Mouse (Mus musculus): Measurements from ENCODE around the gene Scarb2. TPM values are rescaled to one million over a fixed set of nuclear protein-coding genes. Genes with fewer than 3 reads are reported as not detected.

The Scarb2 gene
- polyA plus RNA-seq, 1 experiment from 2014 or later = 7.0 TPM

- Histone ChIP-seq H3K4me2 (peak overlapping the region; percentile 77), H3K27ac (replicated peaks) (no peak overlapping the region), H3K4me3 (replicated peaks) (peak overlapping the region; percentile 75), H3K4me1 (replicated peaks) (peaks cover 25% of the 10 kb centered on the region), H3K9me3 (replicated peaks) (no peaks in the 10 kb centered on the region), H3K36me3 (replicated peaks) (no peaks in the 10 kb centered on the region), H3K9ac (no peak overlapping the region), H3K27me3 (no peaks in the 10 kb centered on the region)
- no peak for ATAC-seq (ENCODE audit: insufficient read depth)
- WGBS (ENCODE audit: insufficient replicate concordance) = 10% methylated on average over 4 of the region's 4 CpGs
Observed at GRCm38 (mm10) chr5:92506301-92506729, 318 bp downstream of the Scarb2 start.

GRCm38 (mm10) chr5:92505402-92505865 is 1.2 kb downstream of the Scarb2 start:
- Histone ChIP-seq H3K4me2 (peak overlapping the region; percentile 77), H3K9me3 (replicated peaks) (no peaks in the 10 kb centered on the region), H3K27me3 (no peaks in the 10 kb centered on the region), H3K4me1 (replicated peaks) (peaks cover 25% of the 10 kb centered on the region), H3K36me3 (replicated peaks) (no peaks in the 10 kb centered on the region), H3K9ac (peak overlapping the region; percentile 63), H3K4me3 (replicated peaks) (peak overlapping the region; percentile 75), H3K27ac (replicated peaks) (peak overlapping the region; percentile 87)
- ATAC-seq (ENCODE audit: insufficient read depth) = peak; percentile 92
- under 1% methylated on average over 47 of the region's 48 CpGs for WGBS (ENCODE audit: insufficient replicate concordance)

GRCm38 (mm10) chr5:92504676-92505400 is 1.8 kb downstream of the Scarb2 start:
- Histone ChIP-seq H3K4me1 (replicated peaks) (peaks cover 25% of the 10 kb centered on the region), H3K36me3 (replicated peaks) (no peaks in the 10 kb centered on the region), H3K27ac (replicated peaks) (peak overlapping the region; percentile 87), H3K9me3 (replicated peaks) (no peaks in the 10 kb centered on the region), H3K4me3 (replicated peaks) (peak overlapping the region; percentile 75), H3K9ac (peak overlapping the region; percentile 63), H3K4me2 (peak overlapping the region; percentile 77), H3K27me3 (no peaks in the 10 kb centered on the region)
- peak; percentile 75 for ATAC-seq (ENCODE audit: insufficient read depth)
- under 1% methylated on average over 35 of the region's 35 CpGs for WGBS (ENCODE audit: insufficient replicate concordance)

- Histone ChIP-seq H3K9ac (0 out of 2 replicates have a peak overlapping the region, but pooled peaks have one; percentile 63), H3K27ac (replicated peaks) (no peak overlapping the region), H3K4me3 (replicated peaks) (peak overlapping the region; percentile 75), H3K27me3 (no peaks in the 10 kb centered on the region), H3K4me1 (replicated peaks) (peaks cover 30% of the 10 kb centered on the region), H3K9me3 (replicated peaks) (no peaks in the 10 kb centered on the region), H3K4me2 (peak overlapping the region; percentile 77), H3K36me3 (replicated peaks) (no peaks in the 10 kb centered on the region)
- 30% methylated on average over 7 of the region's 7 CpGs for WGBS (ENCODE audit: insufficient replicate concordance)
- ATAC-seq (ENCODE audit: insufficient read depth) = no peak
Observed at GRCm38 (mm10) chr5:92503856-92504618, 2.6 kb downstream of the Scarb2 start.

GRCm38 (mm10) chr5:92503356-92503847 is 3.2 kb downstream of the Scarb2 start:
- no peaks in the 10 kb centered on the region for H3K27me3 ChIP-seq
- peaks cover 35% of the 10 kb centered on the region for H3K4me1 ChIP-seq (replicated peaks)
- no peak overlapping the region for H3K27ac ChIP-seq (replicated peaks)
- H3K9me3 ChIP-seq (replicated peaks) = no peaks in the 10 kb centered on the region
- H3K36me3 ChIP-seq (replicated peaks) = no peaks in the 10 kb centered on the region
- no peak for ATAC-seq (ENCODE audit: insufficient read depth)
- WGBS (ENCODE audit: insufficient replicate concordance) = 55% methylated on average over 9 of the region's 9 CpGs
- H3K4me2 ChIP-seq = peak overlapping the region; percentile 77
- H3K9ac ChIP-seq = no peak overlapping the region
- H3K4me3 ChIP-seq (replicated peaks) = peak overlapping the region; percentile 75; the same call in 1 of the 2 replicates

- no peak for ATAC-seq (ENCODE audit: insufficient read depth)
- no peaks in the 10 kb centered on the region for H3K27me3 ChIP-seq
- no peaks in the 10 kb centered on the region for H3K9me3 ChIP-seq (replicated peaks)
- peaks cover 40% of the 10 kb centered on the region for H3K4me1 ChIP-seq (replicated peaks)
- H3K4me3 ChIP-seq (replicated peaks) = no peak overlapping the region
- H3K4me2 ChIP-seq = no peak overlapping the region
- H3K27ac ChIP-seq (replicated peaks) = no peak overlapping the region
- 19% methylated on average over 3 of the region's 3 CpGs for WGBS (ENCODE audit: insufficient replicate concordance)
- H3K36me3 ChIP-seq (replicated peaks) = no peaks in the 10 kb centered on the region
- H3K9ac ChIP-seq = no peak overlapping the region
Observed at GRCm38 (mm10) chr5:92499378-92499777, 7.3 kb downstream of the Scarb2 start.

- Histone ChIP-seq H3K27me3 (no peaks in the 10 kb centered on the region), H3K9me3 (replicated peaks) (no peaks in the 10 kb centered on the region), H3K4me2 (no peak overlapping the region), H3K36me3 (replicated peaks) (no peaks in the 10 kb centered on the region), H3K9ac (no peak overlapping the region), H3K4me3 (replicated peaks) (no peak overlapping the region), H3K4me1 (replicated peaks) (peaks cover 33% of the 10 kb centered on the region), H3K27ac (replicated peaks) (no peak overlapping the region)
- WGBS (ENCODE audit: insufficient replicate concordance) = 53% methylated on average over 5 of the region's 5 CpGs
- ATAC-seq (ENCODE audit: insufficient read depth) = no peak
Observed at GRCm38 (mm10) chr5:92498661-92499060, 8.0 kb downstream of the Scarb2 start.

GRCm38 (mm10) chr5:92498225-92498624 is 8.4 kb downstream of the Scarb2 start:
- Histone ChIP-seq H3K4me2 (no peak overlapping the region), H3K27ac (replicated peaks) (no peak overlapping the region), H3K9ac (no peak overlapping the region), H3K4me1 (replicated peaks) (peaks cover 28% of the 10 kb centered on the region), H3K27me3 (no peaks in the 10 kb centered on the region), H3K9me3 (replicated peaks) (no peaks in the 10 kb centered on the region), H3K4me3 (replicated peaks) (no peak overlapping the region), H3K36me3 (replicated peaks) (no peaks in the 10 kb centered on the region)
- ATAC-seq (ENCODE audit: insufficient read depth) = no peak
- WGBS (ENCODE audit: insufficient replicate concordance) = 72% methylated on average over 3 of the region's 3 CpGs

- peak overlapping the region; percentile 61 for H3K27ac ChIP-seq (replicated peaks)
- H3K4me1 ChIP-seq (replicated peaks) = peaks cover 35% of the 10 kb centered on the region
- no peaks in the 10 kb centered on the region for H3K27me3 ChIP-seq
- H3K4me3 ChIP-seq (replicated peaks) = no peak overlapping the region
- no peaks in the 10 kb centered on the region for H3K9me3 ChIP-seq (replicated peaks)
- H3K4me2 ChIP-seq = no peak overlapping the region
- no peaks in the 10 kb centered on the region for H3K36me3 ChIP-seq (replicated peaks)
- peak; percentile 60 for ATAC-seq (ENCODE audit: insufficient read depth)
- no peak overlapping the region for H3K9ac ChIP-seq
- WGBS (ENCODE audit: insufficient replicate concordance) = 72% methylated on average over 7 of the region's 7 CpGs
Observed at GRCm38 (mm10) chr5:92495771-92496409, 10.7 kb downstream of the Scarb2 start.

- 39% methylated on average over 4 of the region's 4 CpGs for WGBS (ENCODE audit: insufficient replicate concordance)
- H3K9me3 ChIP-seq (replicated peaks) = no peaks in the 10 kb centered on the region
- peaks cover 41% of the 10 kb centered on the region for H3K4me1 ChIP-seq (replicated peaks)
- no peaks in the 10 kb centered on the region for H3K36me3 ChIP-seq (replicated peaks)
- H3K4me3 ChIP-seq (replicated peaks) = no peak overlapping the region
- H3K4me2 ChIP-seq = no peak overlapping the region
- no peak for ATAC-seq (ENCODE audit: insufficient read depth)
- no peak overlapping the region for H3K27ac ChIP-seq (replicated peaks)
- no peaks in the 10 kb centered on the region for H3K27me3 ChIP-seq
- no peak overlapping the region for H3K9ac ChIP-seq
Observed at GRCm38 (mm10) chr5:92495291-92495690, 11.3 kb downstream of the Scarb2 start.

GRCm38 (mm10) chr5:92493423-92493822 is 13.2 kb downstream of the Scarb2 start:
- H3K4me2 ChIP-seq = no peak overlapping the region
- no peak overlapping the region for H3K4me3 ChIP-seq (replicated peaks)
- no peak for ATAC-seq (ENCODE audit: insufficient read depth)
- H3K9ac ChIP-seq = no peak overlapping the region
- WGBS (ENCODE audit: insufficient replicate concordance) = 57% methylated on average over 7 of the region's 7 CpGs
- no peaks in the 10 kb centered on the region for H3K9me3 ChIP-seq (replicated peaks)
- H3K27me3 ChIP-seq = no peaks in the 10 kb centered on the region
- no peaks in the 10 kb centered on the region for H3K36me3 ChIP-seq (replicated peaks)
- peaks cover 48% of the 10 kb centered on the region for H3K4me1 ChIP-seq (replicated peaks)
- no peak overlapping the region for H3K27ac ChIP-seq (replicated peaks)

Data from liver, embryonic 15.5 days (tissue).